Mouse (Mus musculus) retina, embryonic 14.5 days (tissue): ENCODE measurements around the gene Scrn3.
A peak's percentile ranks its signal among the peaks of the same experiment; 100 is the strongest.

Experiments
- DNase-seq: peaks from one replicate; pipeline ENCODE4 v3.0.0-alpha.2; 2015; ENCODE audit warnings: low spot score

Scrn3 gene

DNA sequence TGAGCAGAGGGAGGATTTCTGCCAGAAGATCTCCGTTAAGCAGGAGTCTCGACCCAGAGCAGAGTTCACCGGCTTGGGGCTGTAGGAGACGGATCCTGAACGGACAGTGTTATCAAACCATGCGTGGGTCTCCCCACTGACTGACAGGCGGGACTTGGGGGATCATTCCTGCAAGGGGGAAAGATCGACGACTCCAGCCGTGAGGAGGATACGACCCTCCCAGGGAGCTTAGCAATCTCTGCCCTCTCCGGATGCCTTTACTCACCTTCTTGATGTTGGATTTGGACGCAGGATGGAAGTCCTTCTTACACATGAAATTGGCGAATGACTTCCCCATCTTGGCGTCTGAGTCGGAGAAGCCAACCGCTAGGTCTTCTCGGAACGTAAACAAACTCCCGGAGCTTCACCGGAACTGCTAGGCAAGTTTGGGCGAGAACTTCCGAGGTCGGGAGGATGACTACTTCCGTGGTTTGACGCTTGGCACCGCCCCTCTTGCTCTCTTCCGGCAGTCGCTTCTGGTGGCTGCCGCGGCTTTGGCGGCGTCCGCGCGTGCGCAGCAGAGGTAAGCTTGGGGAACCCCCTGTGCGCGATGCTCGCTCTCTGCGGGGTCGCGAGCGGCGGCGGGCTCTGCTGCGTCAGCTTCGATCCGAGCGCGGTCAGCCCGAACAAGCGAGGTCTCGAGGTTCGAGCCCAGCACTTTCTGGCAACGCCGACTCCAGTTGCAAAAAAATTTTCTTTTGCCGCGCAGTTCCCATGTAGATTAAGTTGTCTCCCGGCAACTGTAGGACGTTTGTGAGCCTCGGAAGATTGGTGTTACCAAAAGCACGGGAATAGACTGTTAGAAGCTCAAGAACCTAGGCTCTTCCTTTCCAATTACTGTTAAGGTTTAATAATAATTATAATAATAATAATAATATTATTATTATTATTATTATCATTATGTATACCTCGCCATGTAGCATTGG, at the start of gene Scrn3, which contains the start of gene Cir1:
Scrn3 (plus strand) TSS at position 450 of the 965 bp plus-strand sequence.
Cir1 (minus strand) TSS at position 550 of the 965 bp plus-strand sequence.
- peak; percentile 99 for DNase-seq

DNA sequence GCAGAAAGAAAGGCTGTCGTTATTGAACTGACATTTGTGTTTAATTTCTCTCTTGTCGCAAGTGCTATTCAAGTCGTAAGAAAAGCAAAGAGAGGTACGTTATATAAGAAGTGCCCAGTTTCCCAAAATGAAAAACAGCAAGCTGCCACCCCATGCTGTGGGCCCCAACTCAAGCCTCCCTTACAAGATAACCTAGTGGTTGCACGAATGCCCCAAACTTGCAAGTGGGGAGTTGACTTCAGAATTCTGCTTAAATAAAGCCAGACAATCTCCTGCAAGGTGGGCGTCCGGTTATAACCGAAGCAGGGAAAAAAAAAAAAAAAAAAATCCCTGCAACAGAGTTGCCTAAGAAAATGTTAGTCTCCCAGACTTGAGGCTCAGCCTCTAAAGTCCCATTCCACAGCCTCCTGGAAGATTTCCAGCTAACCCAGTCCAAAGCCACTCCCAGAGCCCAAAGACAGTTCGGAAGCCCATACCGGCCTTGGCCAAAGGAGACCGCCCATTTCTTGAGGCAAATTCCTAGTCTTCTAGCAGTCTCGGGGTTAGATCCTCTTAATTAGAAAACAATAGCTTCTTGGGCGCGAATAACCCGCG, 49.1 kb upstream of the Scrn3 start:
- peak; percentile 20 for DNase-seq

DNA sequence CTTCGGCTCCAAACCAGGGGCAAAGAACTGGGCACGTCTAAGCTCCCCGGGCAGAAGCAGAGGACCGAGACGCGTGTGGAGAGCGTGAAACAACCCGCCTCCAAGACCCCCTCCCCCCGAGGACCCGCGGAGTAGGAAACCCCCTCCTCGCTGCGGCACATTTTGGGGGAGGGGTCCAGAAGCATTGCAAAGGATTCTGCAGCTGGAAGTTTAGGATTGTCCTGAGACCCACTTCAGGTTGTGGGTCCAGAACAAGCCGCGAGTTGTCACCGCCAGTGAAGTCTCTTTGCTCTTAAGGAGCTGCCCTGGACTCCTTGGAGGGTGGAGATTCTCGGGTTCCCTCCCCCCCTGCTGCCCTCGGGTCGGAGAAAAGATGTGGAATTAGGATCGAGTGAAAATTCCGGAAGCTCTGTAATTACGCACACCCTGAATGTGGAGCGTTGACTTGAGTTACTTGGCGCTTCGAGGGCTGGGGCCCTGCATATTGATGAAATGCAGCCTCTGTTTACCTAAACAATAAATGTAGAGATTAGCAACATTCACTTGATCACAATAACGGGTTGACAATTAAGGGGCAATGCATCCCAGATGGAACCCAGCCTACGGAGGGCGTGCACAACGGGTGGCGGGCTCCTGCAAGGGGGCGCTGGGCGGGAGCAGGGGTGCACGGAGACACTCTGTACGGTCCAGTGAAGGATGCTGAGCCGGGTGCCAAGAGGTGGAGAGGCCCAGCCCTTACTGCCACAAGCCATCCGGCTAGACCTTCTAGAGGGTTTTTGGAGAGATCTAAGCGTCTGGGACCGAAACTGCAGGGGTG, 48.4 kb upstream of the Scrn3 start:
- DNase-seq: peak; percentile 29

DNA sequence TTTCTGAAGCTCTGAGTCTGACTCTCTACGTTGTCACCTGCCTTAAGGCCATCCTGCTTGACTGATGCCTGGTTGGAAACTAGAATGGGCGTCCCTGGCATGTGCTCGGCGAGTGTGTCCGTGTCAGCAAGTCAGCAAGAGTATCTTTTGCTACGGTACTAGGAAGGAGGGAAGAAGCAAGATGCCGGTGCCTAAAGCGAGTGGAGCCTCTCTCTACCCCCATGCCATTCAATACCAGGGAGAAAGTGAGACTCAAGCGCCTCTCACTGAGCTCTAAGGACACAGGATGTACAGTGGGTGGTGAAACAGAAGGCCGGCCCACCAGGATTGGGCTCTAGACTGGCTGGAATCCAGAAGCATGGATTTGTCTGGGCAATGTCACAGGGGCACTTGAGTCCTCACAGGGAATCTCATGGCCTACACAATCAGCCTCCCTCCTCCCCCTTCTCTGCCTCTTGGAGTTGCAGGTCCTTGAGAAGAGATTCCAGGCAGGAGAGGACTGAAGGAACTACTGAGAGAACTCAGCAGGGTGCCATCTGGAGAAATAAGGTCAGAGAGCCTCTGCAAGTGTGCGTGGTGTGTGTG, 47.7 kb upstream of the Scrn3 start:
- peak; percentile 18 for DNase-seq

DNA sequence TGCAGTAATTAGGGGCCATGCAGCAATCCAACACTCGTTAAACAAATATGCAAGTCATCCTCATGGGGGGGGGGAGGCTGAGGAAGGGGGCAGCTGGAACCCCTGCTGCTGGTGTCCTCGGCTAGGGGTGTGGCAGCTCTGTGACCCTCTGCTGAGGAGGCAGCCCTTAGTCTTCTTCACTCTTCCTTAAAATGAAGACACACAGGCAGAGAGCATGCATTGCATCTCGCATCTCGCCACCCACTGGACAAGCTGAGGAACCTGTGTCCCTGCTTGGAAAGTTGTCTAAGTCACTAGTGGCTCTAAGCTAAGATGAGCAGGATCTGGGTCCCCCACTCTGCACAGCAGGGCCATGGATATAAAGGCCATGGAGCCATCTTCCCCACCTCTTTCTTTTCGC, 46.4 kb upstream of the Scrn3 start:
- peak; percentile 35 for DNase-seq

DNA sequence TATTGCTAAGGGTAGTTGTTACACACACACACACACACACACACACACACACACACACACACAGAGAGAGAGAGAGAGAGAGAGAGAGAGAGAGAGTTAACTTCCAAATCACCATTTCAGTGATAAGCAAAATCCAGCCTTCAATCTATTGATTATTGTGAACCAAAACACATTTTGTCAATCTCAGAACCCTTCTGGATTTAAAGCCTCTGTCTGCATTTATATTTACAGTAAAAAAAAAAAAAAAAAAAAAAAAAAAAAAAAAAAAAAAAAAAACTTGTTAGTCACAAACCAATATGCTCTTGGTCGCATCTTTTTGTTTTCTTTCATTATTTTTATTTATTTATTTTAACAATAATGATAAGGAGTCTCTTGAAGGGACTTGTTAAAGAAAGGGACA, 45.8 kb upstream of the Scrn3 start:
- DNase-seq: peak; percentile 7

DNA sequence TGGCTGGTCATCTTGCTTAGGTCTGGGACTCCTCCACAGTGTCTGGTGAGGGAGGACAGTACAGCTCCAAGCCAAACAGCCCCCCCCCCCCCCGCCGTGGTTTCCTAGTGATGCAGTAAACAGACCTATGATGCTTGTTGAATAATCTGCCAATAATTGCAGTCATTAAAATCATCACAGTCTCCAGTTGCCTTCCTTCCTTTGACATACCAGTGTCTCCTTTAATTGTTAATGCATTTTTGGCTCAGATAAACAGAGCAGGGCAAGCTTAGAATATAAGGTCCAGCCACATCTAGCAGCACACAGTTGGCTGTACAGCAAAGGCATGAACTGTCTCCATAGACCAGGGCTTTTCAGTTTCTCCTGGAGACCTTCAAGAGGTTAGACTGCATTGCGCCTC, 45.2 kb upstream of the Scrn3 start:
- DNase-seq: peak; percentile 16

DNA sequence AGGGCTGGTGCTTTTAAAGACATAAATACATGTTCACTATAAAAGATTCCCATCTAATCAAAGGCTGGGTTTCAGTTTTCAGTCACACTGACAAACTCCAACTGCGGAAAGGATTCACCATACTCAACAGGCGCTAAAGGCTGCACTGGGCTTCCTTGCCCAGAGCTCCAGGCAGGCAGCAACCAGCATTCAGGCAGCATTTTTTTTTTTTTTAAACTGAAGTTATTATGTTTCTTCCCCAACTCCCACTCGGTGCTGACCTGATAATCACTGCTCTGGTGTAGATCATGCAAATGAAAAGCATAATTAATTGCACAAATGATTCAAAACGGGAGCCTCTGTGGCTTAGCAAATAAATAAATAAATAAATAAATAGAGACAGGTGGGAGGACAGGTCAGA, 44.6 kb upstream of the Scrn3 start:
- DNase-seq: peak; percentile 20

DNA sequence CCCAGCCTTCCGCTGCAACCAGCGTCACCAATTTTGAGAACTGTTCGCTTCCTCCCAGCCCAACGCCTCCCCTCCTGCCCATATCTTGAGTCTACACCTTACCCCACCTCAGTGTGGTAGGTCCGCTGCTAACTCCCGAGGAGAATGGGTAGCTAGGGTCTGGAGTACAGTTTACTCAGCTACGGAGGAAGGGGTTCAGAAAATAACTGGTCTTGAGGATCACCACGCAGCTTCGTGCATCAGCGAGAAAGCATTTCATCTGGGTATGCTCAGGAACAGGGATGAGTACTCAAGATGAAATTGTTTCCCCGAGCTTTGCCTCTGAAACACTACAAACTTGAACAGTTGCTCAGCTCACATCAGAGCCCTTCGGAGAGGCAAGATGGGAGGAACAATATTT, 44.1 kb upstream of the Scrn3 start:
- peak; percentile 52 for DNase-seq

DNA sequence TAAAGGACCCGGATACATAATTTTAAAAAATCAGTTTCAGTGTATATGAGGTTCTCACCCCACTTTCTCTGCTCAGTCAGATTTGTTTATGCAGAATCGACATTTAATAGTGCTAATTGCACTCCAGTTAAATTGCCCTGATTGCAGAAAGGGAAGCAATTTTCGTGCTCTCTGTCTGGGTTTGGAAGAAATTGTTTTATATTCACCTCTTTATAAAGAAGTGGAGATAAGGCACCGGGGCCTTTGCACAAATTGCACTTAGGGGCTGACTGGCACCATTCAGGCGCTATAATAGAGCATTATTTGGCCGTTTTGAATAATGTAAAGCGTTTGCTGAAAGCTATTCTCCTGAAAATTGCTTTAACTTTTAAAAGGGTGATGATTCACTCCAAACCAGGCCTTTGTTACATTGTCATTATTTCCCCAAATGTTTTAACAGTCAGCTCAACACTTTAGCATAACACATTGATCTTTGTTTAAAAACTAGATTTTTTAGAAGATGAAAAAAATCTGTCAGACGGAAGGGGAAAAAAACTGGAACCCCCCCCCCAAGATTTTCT, 43.5 kb upstream of the Scrn3 start:
- DNase-seq: peak; percentile 30

DNA sequence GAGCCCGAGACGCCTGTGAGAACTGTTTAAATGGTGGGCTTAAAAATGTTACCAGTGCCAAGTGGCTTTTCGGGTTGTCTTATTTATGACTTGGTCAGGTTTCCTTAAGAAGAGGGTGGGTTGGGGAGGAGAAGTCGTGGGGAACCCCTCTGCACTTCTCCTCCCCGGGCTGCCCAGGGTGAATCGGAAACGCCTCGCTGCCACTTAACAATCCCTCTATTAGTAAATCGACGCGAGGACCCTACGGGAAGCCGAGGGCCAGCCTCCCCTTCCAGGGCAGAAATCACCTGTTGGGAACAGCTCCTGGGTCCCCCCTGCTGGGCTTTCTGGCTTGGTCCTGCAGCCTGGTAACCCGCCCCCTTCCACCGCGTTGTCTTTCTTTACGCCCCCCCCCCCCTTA, 42.7 kb upstream of the Scrn3 start:
- peak; percentile 35 for DNase-seq

DNA sequence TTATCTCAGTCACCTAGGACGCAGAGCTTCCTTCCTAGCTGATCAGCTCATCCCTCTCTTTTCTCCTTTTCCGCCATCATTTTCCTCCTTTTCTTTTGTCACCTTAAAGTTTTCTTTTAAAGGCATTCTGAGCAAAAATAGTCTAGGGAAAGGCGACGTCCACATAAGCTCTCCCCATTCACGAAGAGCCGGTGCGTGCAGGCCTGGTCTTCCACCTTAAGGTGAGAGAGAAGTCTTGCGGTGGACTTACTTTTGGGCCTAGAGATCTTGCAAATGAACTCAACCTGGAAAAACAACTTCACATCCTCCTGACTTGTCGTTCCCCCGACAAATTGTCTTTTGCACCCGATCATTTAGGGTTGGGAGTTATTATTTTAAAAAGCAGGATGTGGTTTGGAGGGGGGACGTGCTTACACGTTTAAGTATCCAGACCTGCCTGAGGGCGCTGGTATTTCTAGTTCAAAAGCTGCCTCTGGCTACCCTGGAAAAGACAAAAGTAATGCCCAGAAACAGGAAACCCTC, 42.3 kb upstream of the Scrn3 start:
- DNase-seq: peak; percentile 21

DNA sequence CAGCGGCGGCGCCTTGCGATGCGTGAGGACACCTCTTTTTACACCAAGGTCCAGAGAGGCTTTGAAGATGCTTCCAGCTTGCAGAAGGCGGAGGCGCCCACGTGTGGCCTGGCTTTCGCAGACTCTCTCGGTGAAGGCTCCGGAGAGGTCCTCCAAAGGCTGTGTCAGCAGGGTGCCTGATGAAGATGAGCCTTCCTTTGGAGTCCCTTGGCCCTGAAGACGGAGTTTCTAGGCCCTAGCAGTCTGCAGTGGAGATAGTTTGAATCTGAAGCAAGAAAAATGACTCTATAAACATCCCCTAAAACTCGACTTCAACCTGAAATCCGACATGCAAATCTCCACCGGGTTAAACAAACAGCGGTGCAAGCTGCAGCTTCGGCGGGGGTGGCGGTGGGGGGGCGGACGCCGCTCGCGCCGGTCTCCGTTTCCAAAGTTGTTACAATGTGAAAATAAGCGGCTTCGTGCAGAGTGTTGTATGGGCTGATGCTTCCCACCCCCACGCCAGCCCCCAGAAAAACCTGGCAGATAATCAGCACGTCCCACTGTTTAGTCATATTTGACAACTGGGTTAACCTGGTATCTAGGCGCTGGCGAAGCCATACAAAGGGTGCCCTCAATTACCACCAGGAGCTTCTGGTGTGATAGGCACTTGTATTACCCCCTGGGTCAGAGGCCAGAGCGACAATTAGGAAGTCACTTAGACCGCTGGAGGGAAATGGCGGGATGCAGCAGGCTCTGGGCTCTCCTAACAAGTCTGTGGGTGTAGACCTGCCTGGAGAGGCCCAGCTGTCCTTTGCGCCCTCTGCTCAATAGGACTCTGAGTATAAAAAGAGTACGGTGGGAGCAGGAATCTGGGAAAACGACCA, 41.6 kb upstream of the Scrn3 start:
- peak; percentile 49 for DNase-seq

DNA sequence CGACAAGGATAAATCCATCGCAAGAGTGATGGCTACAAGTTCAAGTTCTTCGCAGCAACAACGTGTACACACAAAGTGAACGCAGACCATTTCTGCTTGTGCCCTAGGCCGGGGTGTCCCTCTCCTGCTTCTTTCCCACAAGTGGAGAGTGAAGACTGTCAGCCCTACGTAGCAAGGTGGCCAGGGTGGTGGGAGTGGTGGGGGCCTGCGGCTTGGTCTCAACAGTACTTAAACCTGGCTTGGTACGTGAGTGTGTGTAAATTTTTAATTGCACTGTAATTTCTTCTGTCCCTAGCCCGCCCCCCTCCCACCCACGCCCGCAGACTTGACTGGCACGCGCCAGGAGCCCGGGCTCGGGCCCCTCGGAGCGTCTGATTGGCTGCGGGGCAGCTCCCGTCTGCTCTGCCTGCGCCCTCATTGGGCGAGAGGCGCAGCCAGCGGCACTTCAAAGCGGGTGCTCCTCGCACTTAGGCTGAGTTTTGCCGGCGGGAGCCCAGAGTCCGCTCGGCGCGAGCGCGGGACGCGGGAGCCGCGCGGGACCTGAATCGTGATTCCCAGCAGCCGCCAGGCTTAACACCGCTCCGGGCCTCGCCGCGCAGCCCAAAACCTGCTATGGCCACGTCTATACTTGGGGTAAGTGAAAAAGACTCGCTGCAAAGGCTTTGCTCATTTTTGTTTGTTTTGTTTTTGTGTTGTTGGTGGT, 40.8 kb upstream of the Scrn3 start, which contains the start of gene Sp9:
Sp9 (plus strand) TSS at position 467 of the 703 bp plus-strand sequence.
- peak; percentile 78 for DNase-seq

DNA sequence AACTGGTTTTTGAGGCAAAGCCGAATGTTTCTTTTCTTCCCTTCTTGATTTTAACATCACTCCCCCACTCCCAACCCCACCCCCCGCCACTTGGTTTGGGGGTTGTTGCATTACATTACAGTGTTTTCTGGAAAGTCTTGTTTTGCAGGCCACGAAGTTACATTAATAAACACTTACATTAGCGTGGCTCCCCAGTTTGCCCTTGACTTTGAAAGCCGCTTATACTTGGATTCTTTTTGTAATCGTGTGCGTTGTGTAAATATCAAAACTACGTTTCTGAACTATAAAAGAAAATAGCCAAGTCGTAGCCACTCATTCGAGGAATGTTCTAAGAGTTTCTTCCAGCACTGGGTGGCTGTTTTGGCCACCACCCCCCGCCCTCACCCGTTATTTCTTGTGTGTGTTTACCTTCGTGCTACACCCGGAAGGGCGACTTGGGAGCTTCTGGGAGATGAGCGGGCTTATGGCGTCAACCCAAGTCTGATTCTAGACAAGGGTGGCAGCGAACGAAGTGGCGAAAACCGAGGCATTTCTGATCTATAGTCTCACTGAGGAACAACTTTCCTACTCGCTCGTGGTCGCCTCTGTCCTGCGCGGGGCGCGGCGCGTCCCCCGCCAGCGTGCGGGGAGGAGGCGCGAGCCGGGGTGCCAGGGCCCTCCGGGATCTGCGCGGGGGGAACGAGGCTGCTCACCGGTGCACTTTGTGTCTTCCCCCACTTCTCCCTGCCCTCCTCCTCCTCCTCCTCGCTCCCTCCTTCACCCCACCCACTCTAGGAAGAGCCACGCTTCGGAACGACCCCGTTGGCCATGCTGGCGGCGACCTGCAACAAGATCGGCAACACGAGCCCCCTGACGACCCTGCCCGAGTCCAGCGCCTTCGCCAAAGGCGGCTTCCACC, 39.8 kb upstream of the Scrn3 start:
- DNase-seq: peak; percentile 42

DNA sequence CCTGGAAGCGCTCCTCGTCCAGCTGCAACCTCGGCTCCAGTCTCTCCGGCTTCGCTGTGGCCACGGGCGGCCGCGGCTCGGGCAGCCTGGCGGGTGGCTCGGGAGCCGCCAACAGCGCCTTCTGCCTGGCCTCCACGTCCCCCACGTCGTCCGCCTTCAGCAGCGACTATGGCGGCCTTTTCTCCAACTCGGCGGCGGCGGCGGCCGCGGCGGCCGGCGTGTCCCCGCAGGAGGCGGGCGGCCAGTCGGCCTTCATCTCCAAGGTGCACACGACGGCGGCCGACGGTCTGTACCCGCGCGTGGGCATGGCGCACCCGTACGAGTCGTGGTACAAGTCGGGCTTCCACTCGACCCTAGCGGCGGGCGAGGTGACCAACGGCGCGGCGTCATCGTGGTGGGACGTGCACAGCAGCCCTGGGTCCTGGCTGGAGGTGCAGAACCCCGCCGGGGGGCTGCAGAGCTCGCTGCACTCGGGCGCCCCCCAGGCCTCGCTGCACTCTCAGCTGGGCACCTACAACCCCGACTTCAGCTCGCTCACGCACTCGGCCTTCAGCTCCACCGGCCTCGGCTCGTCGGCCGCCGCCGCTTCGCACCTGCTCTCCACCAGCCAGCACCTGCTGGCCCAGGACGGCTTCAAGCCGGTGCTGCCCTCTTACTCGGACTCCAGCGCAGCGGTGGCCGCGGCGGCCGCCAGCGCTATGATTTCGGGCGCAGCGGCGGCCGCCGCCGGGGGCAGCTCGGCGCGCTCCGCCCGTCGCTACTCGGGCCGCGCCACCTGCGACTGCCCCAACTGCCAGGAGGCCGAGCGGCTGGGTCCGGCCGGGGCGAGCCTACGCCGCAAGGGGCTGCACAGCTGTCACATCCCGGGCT, 38.9 kb upstream of the Scrn3 start:
- peak; percentile 57 for DNase-seq

DNA sequence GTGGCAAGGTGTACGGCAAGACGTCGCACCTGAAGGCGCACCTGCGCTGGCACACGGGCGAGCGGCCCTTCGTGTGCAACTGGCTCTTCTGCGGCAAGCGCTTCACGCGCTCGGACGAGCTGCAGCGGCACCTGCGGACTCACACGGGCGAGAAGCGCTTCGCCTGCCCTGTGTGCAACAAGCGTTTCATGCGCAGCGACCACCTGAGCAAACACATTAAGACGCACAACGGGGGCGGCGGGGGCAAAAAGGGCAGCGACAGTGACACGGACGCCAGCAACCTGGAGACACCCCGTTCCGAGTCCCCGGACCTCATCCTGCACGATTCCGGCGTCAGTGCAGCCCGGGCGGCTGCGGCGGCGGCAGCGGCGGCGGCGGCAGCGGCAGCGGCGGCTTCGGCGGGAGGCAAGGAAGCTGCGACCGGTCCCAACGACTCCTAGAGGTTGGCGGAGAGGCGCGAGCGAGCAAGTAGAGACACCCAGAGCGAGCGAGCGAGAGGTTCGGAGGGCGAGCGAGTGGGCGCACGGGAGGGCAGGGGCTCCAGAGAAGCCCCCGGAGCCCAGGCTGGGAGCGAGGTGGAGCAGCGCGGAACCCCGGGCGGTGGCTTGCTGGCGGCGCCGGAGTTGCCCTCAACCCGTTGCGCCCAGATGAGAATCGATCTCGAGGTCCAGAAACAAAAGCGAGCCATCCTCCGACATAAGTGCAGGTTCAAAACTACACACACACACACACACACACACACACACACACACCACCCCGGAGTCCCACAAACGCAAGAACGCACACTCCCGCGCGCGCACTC, 38.1 kb upstream of the Scrn3 start:
- DNase-seq: peak; percentile 66
